Mouse (Mus musculus) yolk sac, embryonic 10.5 days (tissue): Measurements from ENCODE around the gene Rabgap1l.

ENCODE experiments used
- DNase-seq: peaks from one replicate; pipeline ENCODE4 v3.0.0-alpha.2; 2017; ENCODE audit warnings: low spot score

The Rabgap1l gene

GRCm38 (mm10) chr1:160792686-160793355, at the start of gene Rabgap1l:
Gene Rabgap1l (minus strand): TSS chr1:160793211.
- DNase-seq, result peak; percentile 92

DNA sequence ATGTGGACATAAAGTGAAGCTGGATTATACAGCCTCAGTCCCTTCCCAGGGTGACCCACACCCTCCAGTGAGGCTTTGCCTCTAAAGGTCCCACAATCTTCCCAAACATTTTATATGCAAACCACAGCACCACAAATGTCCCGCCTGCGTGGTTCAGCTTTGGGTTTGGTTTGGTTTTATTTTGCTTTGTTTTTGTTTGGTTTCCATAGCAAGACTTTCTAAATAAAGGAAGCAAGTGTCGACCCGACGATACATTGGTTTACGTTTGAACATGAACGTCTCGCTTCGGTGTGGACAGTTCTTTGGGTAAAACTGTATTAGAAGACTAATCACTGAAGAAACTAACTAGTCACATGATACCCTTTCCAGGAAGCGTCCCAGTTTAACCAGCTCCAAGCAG, 49.6 kb upstream of the Rabgap1l start:
- no peak for DNase-seq

DNA sequence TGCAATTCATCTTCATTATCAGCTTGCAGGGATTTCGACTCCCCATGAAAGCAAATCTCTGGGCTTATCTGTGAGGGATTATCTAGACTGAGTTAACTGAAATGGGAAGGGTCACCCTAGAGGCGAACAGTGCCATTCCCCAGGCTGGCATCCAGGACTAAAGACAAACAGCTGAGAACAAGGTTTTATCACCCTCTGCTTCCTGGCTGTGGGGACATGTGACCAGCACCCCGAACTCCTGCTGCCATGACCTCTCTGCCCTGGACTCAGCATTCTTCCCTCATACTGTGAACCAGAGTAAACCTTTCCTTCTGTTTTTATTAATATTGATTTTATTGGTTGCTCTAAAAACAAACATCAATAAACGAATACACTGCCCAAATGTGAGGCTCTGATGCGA, 47.6 kb upstream of the Rabgap1l start:
- no peak for DNase-seq

DNA sequence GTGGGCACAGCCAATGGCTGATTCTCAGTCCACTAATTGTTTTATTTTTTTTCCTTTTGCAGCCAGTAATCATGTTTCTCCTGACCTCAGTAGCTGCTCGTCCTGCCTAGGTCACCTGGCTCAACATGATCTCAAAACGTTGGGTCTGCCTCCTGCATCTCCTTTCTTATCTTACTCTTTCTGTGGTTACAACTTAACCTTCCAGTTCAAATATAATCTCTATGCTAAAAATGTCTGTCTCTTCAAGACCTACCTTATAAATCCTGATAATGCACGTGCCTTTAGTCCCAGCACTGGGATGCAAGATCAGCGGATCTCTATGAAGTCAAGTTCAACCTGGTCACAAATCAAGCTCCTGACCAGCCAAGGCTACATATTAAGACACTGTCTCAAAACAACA, 46.1 kb upstream of the Rabgap1l start:
- DNase-seq, result no peak

GRCm38 (mm10) chr1:160834446-160834845, 41.4 kb upstream of the Rabgap1l start:
- no peak for DNase-seq

- no peak for DNase-seq
Observed at GRCm38 (mm10) chr1:160832267-160833021, 39.4 kb upstream of the Rabgap1l start.

DNA sequence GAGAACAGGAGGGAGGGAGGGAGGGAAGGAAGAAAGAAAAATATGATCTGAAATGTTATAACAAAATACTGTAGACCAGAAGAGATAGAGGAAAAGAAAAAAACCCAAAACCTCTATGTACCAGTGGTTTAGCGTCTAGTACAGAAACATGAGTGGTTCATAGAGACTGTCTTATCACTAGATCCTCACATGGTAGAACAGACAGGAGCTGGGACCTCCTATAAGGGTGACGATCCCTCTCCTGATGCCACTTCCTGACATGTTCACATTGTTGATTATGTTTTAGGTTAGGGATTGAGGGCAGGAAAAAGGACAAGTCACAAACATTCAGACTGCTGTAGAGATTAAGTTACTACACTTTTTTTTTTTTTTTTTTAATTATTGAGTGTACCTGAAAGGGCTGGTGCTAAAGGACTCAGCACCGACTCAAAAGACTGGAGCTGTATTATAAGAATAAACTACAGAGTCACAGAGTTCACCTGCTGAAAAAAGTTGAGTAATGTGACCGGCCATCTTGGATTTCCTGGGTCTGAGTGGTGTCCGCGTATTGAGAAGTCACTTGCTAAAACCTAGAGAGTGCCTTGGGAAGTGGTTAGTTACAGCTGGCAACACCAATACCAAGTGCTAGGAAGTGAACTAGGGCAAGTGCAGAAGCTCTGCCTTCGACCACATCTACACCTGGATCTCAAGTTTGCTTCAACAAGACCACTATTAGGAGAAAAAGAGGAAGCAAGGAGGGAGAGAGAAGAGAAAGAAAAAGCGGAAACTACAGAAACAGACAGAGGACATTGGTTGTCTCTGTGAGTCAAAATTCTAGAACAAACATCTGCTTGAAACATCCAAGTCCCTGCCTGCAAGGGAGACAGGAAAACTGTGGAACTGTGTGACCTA, 37.8 kb upstream of the Rabgap1l start:
- no peak for DNase-seq

DNA sequence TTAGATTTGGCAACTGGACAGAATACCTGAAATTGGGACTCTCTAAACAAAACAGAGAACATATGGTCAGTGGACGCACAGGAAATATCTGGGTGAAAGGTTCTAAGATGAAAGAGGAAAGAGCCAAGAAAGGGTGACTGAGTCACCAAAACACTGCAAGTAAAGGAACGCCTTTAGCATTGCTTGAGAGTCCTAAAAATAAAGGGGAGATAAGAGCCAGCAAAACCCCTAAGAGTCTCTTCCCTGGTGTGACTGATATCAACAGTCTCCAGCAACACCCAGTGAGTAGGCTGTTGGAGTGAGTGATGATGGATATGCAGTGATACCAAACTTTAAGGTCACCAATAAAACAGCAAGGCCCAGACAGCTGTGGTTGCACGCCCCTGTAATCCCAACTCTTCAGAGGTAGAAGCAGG, 32.4 kb upstream of the Rabgap1l start:
- no peak for DNase-seq

DNA sequence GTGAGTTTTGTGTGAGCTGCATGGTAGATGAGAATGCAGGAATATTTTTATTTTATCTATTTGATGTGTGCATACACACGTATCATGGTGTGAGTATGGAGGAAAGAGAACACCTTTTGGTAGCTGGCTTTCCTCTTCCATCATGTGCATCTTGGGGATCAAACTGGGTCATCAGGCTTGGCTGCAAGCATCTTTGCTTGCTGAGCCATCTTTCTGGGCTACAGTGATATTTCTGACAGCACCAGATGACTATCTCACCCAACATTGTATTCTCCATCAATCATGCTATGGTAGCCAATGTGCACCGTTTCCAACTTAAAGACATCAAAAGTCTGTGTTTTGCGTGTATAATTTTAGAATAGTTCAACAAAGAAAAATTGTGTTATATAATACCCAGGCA, 30.6 kb upstream of the Rabgap1l start:
- no peak for DNase-seq

DNA sequence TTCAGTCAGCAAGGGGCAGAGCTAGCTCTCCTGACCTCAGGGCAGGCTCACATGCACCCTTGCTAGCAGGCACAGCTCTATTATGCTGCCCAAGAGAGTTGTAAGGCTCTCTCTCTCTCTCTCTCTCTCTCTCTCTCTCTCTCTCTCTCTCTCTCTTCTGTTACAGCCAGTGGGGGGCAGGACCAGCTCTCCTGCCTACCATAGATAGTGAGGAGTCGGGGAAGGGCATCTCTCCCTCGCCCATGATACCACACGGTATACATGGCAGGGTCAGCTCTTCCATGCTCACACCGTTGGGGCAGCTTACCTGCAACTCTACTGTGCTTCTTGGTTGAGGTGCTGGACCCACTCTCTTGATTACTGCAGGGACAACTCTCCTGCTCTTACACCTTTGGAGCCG, 21.2 kb upstream of the Rabgap1l start:
- DNase-seq, result no peak

DNA sequence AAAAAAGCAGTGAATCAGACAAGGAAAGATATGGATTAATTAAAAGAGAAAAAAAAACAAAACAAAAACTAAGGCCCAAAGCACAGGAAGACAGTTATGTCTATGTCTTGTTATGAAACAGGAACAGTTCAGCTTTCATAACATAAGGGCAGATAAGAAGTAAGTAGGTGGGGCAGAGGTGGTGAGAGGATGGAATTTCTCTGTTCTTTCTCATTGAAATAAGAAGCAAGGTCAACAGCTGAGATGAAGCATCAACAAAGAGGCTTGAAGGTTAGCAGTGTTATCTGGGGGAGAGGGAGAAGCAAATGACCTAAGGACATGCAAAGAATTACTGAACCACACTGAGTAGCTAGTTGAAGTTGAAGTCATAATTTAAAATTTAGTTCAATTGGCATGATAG, 19.4 kb upstream of the Rabgap1l start:
- no peak for DNase-seq

- DNase-seq, result no peak
Observed at GRCm38 (mm10) chr1:160811930-160812329, 18.9 kb upstream of the Rabgap1l start.

DNA sequence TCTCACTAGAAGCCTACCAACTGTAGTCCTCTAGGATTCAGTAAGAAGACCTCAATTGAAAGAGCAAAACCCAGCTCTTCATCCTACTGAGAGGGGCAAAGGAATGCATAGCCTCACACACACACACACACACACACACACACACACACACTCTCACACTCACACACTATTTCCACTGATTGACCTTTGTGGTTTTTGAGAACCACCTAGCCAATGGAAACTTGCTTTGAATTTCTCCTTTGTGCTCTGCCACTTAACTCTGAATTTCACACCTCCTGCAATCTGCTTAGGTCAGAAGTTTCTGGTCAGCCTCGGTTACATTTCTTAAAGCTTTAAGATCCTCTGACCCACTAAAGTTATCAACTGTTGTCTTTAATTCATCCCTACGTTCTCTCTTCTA, 12.3 kb upstream of the Rabgap1l start:
- DNase-seq, result no peak

DNA sequence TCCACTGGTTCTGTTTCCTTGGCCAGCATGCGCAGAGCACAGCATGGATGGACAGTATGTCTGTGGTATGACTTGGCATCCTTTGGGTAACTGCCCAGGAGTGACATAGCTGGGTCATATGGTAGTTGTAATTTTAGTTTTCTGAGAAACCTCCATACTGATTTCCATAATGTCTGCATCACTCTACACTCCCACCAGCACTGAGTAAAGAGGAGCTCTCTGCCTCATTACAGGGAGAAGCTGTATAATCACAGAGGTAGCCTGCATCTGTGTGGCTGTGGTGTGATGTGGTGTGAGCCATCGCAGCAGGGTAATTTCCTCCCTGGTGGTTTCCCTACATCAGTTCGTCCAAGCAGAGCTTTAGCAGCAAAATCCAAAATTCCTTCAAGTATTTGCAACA, 7.0 kb upstream of the Rabgap1l start:
- DNase-seq, result no peak

DNA sequence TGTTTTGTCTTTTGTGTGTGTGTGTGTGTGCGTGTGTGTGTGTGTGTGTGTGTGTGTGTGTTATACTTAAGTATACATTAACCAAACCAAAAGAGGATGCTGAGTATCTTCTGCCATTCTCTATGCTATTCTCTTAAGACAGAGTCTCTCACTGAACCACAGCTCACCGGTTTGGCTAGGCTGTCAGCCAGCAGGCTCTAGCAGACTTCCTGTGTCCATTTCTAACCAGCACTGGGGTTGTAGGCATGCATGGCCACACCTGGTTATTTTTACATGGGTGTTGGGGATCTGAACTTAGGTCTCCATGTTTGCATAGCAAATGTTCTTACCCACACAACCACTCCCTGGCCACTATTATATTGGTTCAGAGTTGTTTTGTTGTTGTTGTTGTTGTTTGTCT, 2.0 kb upstream of the Rabgap1l start:
- no peak for DNase-seq

DNA sequence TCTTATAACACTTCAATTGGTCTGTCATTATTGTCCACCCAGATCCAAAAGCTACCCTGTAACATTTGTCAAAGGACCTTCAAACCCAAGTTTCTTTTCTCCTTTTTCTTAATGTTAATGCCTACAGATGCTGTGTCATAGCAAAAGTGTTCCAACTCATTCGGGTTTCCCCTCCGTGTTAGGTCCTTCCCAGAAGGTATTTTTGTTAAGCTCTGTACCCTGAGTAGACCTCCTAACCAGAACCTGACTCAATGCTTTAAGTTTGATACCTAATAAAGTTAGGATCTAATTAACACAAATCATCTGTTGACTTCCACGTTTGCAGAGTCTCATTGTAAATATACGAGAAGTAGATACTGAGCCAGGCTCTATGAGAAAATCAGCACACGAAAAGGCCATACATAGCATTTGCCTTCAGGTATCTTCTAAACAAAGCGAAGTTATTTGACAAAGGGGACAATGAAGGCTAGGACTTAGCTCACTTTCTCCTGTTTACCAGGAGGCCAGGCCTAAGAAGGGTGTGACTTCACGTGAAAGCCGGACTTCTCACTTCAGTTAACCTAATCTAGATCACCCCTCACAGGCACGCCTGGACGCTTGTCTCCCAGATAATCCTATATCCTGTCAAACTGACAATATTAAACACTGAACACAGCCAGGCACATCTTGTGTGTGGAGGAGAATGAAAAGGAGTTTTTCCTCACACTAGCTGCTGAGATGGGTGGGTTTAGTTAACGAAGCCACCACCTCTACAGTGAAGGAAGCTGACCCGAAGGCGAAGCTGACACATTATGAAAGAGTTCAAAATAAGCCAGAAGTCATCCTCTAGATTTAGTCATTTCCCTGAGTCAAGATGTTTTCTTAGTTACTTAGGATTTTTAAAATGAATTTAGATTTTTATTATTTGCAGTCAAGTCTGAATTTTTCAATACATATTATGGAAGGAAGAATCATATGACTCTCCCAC, 1.1 kb upstream of the Rabgap1l start:
- no peak for DNase-seq

DNA sequence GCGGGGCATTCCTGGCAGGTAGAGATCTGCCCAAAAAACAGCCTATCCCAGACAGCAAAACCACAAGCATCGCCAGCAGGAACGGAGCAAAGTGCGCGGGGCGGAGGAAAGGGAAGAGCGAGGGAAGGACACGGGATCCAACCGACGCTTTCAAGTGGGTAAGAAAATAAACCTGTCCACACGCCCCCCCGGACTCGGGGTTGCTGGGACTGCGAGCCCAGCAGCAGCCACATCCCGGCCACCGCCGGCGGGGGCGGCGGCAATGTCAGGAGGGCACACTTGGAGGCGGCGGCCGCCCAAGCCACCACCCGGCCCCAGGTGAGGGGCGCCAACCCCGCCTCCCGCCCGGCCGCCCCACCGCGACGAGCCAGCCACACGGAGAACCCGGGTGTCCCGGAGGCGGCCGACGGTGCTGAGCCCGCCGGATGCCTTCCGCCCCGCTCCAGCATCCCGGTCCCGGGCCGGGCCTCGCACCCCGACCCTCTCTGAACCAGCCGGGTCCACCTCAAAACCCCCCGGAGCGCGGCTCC, 790 bp downstream of the Rabgap1l start:
- DNase-seq, result peak; percentile 68

GRCm38 (mm10) chr1:160791381-160792155, 1.4 kb downstream of the Rabgap1l start:
- no peak for DNase-seq

GRCm38 (mm10) chr1:160790630-160791029, 2.4 kb downstream of the Rabgap1l start:
- DNase-seq, result no peak

- no peak for DNase-seq
Observed at GRCm38 (mm10) chr1:160789876-160790275, 3.1 kb downstream of the Rabgap1l start.
